Mouse (Mus musculus) gastrocnemius, postnatal 4 days (tissue): Measurements from ENCODE around the gene Gm19426. TPM values are rescaled to one million over a fixed set of nuclear protein-coding genes. Genes with fewer than 3 reads are reported as not detected.
A peak's percentile ranks its signal among the peaks of the same experiment; 100 is the strongest.

Source experiments
- DNase-seq, 2 experiments: peaks; one replicate each; pipeline ENCODE4 v3.0.0; 2021 to 2022; ENCODE audit warnings: low spot score in 2 of 2, mixed read lengths in 2 of 2
- long read RNA-seq, 2 experiments: library from polyadenylated mRNA; stranded (forward); transcript quantifications; one replicate each; pipeline ENCODE4 v2.0.0; 2021
- total RNA-seq, 2 experiments: library from RNA; stranded (reverse); gene quantifications; 2 replicates each; pipeline ENCODE4 v1.2.3; 2021

Gene Gm19426
- total RNA-seq: 1 to 10 TPM; 4.0 to 6.3 TPM
- long read RNA-seq, experiment 1, partial matches to known transcripts: 0 of 1 reads
- long read RNA-seq, experiment 1, other reads (novel, unspliced or antisense): 0 of 1 reads
- long read RNA-seq, experiment 2, partial matches to known transcripts: 0 of 1 reads
- long read RNA-seq, experiment 2, other reads (novel, unspliced or antisense): 1 of 1 reads

GRCm38 (mm10) chr2:84743561-84743960 is at the start of gene Gm19426:
Gene Gm19426, minus strand, starts transcription at chr2:84743655.
- peak; percentile 69 to 83 for DNase-seq

GRCm38 (mm10) chr2:84793154-84793553 is 49.7 kb upstream of the Gm19426 start:
- DNase-seq: no peak

DNA sequence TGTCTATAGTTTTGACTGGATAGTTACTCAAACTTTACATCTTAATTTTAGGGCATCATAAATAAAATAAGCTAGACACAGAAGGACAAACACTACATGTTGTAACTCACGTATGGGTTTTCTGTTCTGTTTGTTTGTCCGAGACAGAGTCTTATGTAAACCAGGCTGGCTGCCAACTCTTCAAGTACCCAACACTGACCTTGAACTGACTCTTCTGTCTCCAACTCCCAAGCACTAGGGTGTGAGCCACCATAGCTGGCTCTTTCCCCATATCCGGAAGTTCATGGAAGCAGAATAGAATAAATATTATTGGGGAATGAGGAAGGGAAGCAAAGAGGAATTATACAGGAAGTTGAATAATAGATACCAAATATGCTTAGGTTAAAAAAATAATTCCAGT is 49.1 kb upstream of the Gm19426 start:
- DNase-seq: no peak

GRCm38 (mm10) chr2:84790418-84790817 is 47.0 kb upstream of the Gm19426 start:
- no peak for DNase-seq

DNA sequence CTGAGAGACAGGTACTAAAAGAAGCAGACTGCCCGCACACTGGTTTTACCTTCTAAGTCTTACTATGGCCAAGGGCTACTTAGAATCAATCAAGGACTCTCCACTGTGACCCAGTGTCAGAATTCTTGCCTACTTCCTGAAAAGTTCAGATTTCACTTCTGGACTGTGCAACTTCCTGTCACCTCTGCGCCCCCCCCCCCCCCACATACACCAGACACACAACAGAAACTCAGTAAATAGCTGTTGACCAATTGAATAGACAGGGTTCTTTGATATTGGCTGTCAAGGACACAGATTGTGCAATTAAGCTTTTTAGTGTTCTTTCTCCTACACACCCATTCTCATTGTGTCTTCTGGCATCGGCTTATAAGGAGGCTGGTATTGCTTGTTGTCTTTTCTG is 44.9 kb upstream of the Gm19426 start:
- DNase-seq: no peak

GRCm38 (mm10) chr2:84783840-84784566 is 40.5 kb upstream of the Gm19426 start:
- DNase-seq: no peak

DNA sequence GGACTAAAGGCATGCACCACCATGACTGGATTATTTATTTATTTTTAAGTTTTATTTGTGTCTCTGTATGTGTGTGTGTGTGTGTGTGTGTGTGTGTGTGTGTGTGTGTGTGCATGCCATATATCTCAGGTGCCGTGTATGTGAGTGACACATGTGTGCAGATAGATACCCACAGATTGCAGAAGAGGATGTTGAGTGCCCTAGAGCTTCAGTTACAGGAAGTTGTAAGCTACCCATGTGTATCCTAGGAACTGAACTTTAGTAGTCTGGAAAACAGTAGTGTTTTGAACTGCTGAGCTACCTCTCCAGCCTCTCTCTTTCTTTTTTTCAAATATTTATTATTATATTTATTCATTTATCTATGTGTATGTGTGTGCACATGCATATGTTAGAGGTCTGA is 39.9 kb upstream of the Gm19426 start:
- DNase-seq: no peak

DNA sequence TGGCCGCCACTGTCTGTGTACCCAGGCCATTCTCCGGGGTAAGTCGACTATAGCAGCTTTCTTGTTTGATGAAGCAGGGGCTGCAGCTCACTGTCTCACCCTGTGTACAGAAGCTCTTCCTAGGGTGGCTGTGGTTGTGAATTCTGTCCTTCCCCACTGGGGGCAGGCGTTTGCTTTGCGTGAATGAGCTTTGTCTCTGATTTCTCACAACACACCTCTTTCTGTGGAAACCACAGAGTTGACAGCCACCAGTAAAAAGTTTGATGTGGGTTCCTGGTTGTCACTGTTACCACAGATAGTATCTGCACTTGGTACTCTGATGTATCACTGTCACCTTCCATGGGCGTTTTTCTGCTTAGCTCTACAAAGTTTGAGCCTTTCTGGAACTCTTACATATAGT is 35.8 kb upstream of the Gm19426 start:
- no peak for DNase-seq

DNA sequence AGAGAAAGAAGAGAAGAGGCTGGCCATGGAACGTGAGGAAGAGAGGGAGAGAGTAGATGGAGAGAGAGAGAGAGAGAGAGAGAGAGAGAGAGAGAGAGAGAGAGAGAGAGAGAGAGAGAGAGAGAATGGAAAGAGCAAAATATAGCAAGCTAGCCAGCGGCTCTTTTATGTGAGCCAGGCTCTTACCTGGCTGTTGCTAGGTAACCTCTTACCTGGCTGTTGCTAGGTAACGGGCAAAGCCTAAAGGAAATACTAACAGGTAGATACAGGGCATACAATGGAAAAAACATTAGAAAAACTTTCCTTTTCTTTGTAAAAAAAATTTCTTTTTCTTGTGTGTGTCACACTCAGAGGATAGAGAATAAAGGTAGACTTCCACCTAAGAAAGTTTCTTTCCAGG is 34.3 kb upstream of the Gm19426 start:
- DNase-seq: no peak

DNA sequence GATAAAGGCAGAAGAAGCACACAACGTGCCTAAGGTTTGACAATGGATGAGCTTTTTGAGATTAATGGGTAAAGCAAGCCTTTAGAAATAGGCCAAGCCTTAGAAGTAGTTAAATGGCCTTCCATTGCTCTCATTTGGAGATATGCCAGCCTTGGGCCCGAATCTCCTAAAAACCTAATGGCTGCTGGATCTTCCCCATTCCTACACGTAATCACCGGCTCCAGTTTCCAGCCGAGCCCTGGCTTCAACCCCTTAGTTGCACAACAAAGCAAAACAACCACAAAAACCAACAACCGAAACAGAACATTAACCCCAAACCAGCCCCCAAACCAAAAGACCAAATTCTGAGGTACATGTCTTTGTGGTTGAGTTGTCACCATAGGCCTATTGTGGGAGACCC is 32.2 kb upstream of the Gm19426 start:
- peak in 1 of 2 experiments; percentile 41 for DNase-seq

GRCm38 (mm10) chr2:84775241-84775640 is 31.8 kb upstream of the Gm19426 start, which contains the start of gene Serping1:
Gene Serping1, minus strand, starts transcription at chr2:84775444.
- DNase-seq: no peak

GRCm38 (mm10) chr2:84774751-84775150 is 31.3 kb upstream of the Gm19426 start:
- DNase-seq: peak; percentile 64 to 81

- no peak for DNase-seq
Observed at GRCm38 (mm10) chr2:84773195-84773594, 29.7 kb upstream of the Gm19426 start.

GRCm38 (mm10) chr2:84772454-84772853 is 29.0 kb upstream of the Gm19426 start:
- no peak for DNase-seq

- no peak for DNase-seq
Observed at GRCm38 (mm10) chr2:84770501-84770900, 27.0 kb upstream of the Gm19426 start.

- DNase-seq: no peak
Observed at GRCm38 (mm10) chr2:84762818-84763217, 19.4 kb upstream of the Gm19426 start.

GRCm38 (mm10) chr2:84762295-84762694 is 18.8 kb upstream of the Gm19426 start:
- DNase-seq: no peak

DNA sequence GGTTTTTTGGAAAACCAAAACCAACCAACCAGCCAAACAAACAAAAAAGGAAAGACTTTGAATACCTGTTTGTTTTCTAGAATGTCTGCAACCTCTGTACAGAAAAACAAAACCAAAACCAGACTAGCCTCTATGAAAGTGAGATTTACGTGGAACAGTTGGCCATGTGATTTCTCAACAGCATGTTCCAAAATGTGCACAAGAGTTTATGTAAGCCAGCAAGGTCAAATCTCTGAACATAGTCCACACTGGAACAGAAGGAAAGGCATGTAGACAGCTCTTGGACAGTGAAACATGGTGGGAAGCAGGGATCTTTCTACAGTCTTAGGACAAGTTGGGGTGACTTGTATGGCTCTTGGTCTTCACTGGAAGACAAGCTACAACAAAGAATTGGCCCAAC is 18.4 kb upstream of the Gm19426 start:
- DNase-seq: no peak

DNA sequence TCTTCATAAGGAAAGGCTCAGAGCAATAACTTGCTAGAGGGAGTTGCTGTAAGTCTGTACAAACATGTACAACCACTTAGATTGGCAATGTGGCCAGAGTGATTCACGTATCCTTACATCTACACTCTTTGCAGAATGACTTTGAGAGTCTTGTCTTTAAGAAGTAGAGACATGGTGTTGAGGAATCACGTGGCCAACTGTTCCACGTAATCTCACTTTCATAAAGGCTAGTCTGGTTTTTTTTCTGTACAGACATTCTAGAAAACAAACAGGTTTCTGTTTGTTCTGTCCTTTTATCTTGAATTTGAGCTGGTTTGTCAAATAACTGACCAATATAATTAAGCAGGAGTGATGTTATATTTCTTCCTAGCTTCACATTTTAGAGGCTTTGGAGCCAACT is 17.9 kb upstream of the Gm19426 start:
- no peak for DNase-seq

DNA sequence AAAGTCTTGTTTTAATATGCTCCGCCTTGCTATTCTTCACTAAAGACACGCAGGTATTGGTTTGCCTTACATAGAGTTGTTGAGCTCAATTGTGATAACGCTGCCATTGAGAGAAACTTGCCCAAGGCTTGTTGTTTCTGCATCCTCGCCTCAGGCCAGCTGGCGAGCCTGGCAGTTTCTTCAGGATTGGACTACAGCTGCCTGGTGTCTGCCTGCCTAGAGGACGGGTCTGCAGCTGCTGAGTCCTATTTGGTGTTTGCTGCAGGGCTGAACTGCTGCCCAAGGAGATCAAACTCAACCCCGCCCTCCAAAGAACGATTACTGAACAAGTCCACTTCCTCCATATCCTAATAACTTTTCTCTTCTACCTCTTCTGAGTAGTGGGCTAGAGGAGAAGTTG is 17.3 kb upstream of the Gm19426 start:
- peak in 1 of 2 experiments; percentile 12 for DNase-seq

DNA sequence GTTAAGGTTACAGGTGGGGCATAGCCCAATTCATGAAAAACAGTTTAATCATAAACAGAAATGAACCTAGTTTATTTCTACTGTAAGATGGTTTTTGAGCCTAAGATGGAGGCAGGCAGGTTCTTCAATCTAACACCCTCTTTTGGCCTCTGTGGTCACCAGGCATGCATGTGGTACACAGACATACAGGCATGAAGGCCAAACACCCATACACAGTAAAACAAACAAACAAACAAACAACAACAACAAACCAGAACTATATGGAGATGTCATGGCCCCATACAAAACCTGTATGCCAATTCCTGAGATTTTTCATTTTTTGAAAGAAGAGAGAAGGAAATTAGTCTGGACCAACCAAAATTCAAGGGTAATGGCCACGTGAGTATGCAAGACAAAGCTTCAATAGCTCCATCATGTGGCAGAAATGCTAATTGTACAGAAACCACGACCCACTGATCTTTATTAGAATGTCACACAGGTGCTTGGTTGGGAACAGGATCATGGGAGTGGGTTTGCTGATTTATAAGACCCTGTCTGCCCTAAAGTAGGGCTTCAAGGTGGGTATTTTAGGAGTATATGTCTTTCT is 15.2 kb upstream of the Gm19426 start:
- peak in 1 of 2 experiments; percentile 32 for DNase-seq

GRCm38 (mm10) chr2:84757026-84757682 is 13.7 kb upstream of the Gm19426 start:
- DNase-seq: no peak
